Mouse (Mus musculus): ENCODE measurements around the gene Tspan4. TPM values are rescaled to one million over a fixed set of nuclear protein-coding genes. Genes with fewer than 3 reads are reported as not detected.

Gene Tspan4
- polyA plus RNA-seq, 1 experiment from 2014 or later: 91.2 TPM

DNA sequence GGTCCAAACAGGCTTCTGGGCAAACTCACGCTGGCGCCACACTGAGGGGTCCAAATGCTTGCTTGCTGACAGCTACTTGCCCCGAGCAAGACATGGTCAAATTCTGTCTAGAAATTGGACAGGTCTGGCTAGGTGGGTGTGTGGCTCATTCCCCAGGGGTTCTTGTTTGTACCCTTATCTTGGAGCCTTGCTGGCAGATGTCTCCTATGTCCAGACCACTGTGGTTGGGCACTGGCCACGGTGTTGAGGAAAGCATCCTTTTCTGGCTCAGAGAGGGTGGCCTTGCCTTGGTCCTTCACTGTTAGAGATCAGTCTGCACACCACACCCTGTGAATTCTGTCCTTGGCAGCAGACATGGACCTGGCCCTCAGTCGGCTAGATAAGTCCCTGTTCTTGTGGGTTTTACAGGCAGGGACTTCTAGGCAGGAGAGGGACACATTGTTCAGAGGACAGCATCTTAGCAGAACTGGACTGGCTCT, 3.3 kb downstream of the Tspan4 start:
- peak overlapping the region; percentile 99 for H3K27ac ChIP-seq (ENCODE audit: low read length)
- 51% methylated on average over 5 of the region's 5 CpGs for whole genome bisulfite sequencing
- no peaks in the 10 kb centered on the region for H3K36me3 ChIP-seq (ENCODE audit: control insufficient read depth, insufficient read depth, low read length)
- ATAC-seq (ENCODE audit: low read depth): no peak
- peaks cover 4% of the 10 kb centered on the region for H3K27me3 ChIP-seq (ENCODE audit: control insufficient read depth, insufficient read depth, low read depth, low read length)
- H3K4me2 ChIP-seq (ENCODE audit: low read depth, low read length): peak overlapping the region; percentile 94
- no peak overlapping the region for H3K4me3 ChIP-seq (ENCODE audit: low read length)
- peak overlapping the region; percentile 61 for H3K9ac ChIP-seq (ENCODE audit: low read length)
- peaks cover 59% of the 10 kb centered on the region for H3K4me1 ChIP-seq (replicated peaks; ENCODE audit: control insufficient read depth, insufficient read depth, low read length)
- no peaks in the 10 kb centered on the region for H3K9me3 ChIP-seq (ENCODE audit: control insufficient read depth, low read length)

DNA sequence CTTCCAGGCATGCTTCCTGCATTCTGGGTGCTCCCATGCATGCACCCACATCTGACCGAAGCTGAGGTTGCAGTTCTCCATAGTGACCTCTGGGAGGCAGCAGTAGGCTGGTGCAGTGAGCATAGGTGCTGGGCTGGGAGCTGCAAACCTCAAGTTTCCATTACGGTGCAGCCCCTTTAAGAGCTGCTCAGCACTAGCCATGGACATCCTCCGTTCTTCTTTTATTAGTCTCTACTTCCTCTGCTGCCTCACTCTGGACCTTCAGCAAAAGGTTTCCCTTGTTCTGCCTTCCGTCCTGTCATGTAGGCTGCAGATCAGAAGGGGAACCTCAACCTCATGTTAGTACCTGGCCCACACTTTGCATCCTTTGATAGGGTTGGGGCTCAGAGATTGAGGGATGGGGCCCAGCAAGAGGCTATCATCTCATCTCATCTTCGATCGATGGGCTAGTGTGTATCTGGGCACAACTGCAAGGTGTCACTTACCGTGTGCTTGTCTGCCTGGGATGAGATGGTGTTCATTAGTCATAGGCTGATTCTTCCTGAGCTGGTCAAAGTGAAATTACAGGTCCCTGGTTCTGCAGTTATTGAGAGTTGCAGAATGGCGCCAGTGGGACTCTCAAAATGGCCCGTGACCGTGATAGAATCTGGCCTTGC, 5.9 kb downstream of the Tspan4 start:
- Histone ChIP-seq H3K4me3 (ENCODE audit: low read length) (peak overlapping the region; percentile 12; the same call in 1 of the 2 replicates), H3K9me3 (ENCODE audit: control insufficient read depth, low read length) (no peaks in the 10 kb centered on the region), H3K27me3 (ENCODE audit: control insufficient read depth, insufficient read depth, low read depth, low read length) (peaks cover 4% of the 10 kb centered on the region), H3K9ac (ENCODE audit: low read length) (peak overlapping the region; percentile 65; the same call in 1 of the 2 replicates), H3K4me2 (ENCODE audit: low read depth, low read length) (peak overlapping the region; percentile 98), H3K4me1 (replicated peaks; ENCODE audit: control insufficient read depth, insufficient read depth, low read length) (peaks cover 41% of the 10 kb centered on the region), H3K27ac (ENCODE audit: low read length) (no peak overlapping the region), H3K36me3 (ENCODE audit: control insufficient read depth, insufficient read depth, low read length) (no peaks in the 10 kb centered on the region)
- ATAC-seq (ENCODE audit: low read depth): no peak
- WGBS: 9% methylated on average over 10 of the region's 10 CpGs

DNA sequence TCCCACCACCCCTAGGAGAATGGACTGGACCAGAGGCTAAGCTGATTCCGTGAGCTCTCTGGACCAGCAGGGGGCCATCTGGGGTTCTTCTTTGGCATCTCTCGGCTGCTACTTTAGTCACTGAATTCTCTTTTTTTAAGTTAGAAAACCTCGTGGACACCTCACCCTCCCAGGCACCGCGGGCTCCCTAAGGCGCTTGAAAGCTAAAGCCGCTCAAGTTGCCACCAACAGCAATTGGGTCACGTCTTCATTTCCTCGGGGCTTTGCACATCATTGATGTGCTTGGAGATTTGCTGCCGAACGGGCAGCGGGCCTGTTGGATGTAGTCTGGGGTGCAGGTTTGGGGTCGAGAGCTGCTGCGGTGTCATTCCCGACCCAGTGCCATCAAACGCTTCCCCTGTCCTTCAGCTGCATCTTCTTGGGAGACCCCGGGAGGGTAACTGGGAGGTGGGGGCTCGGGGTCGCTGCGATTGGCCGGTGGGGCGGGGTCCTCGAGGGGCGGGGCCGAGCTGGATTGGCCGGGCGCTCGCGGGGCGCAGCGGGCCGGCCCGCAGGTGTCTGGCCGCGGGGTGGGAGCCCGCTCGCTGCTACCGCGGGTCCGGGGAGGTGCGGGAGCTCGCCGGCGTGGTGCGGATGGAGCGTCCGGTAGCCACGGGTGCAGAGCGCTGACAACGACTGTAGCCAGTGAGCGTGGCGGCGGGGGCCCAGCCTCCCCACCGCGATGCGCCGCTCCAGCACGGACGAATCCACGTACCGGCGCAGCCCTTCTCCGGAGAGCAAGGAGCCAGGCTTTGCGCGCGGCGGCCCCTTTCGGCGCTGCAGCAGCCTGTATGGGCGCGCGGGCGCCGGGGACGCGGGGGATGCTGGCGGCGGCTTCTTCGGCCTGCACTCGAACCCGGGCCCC, 6.7 kb downstream of the Tspan4 start:
- Histone ChIP-seq H3K4me3 (ENCODE audit: low read length) (peak overlapping the region; percentile 57), H3K27ac (ENCODE audit: low read length) (no peak overlapping the region), H3K4me2 (ENCODE audit: low read depth, low read length) (peak overlapping the region; percentile 98), H3K9me3 (ENCODE audit: control insufficient read depth, low read length) (no peaks in the 10 kb centered on the region), H3K36me3 (ENCODE audit: control insufficient read depth, insufficient read depth, low read length) (no peaks in the 10 kb centered on the region), H3K27me3 (ENCODE audit: control insufficient read depth, insufficient read depth, low read depth, low read length) (peaks cover 4% of the 10 kb centered on the region), H3K9ac (ENCODE audit: low read length) (peak overlapping the region; percentile 65), H3K4me1 (replicated peaks; ENCODE audit: control insufficient read depth, insufficient read depth, low read length) (peaks cover 38% of the 10 kb centered on the region)
- WGBS: under 1% methylated on average over 71 of the region's 81 CpGs
- 0 out of 2 replicates have a peak, but pooled peaks have one; percentile 9 for ATAC-seq (ENCODE audit: low read depth)

DNA sequence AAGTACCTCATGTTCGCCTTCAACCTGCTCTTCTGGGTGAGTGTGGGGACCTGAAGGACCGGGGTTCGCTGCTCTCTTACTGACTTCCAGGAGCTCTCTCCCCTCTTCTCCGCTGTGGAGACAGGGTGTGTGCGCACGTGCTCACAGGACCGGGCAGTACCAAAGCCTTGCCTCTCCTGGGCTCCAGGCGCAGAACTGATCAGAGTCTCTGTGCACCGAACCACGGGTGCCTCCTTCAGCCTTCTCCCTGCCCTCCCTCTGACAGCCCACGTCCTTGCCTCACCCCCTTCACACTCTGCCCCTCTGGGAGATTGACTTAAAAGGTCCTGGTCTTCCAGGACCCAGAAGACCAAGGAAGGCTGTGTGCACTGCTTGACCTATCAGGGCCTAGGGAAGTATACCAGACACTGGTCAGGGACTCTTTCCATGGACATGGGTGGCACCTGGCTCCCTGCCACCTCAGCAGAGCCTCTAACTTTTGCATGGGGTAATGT, 7.5 kb downstream of the Tspan4 start:
- ATAC-seq (ENCODE audit: low read depth): no peak
- peak overlapping the region; percentile 98 for H3K4me2 ChIP-seq (ENCODE audit: low read depth, low read length)
- no peaks in the 10 kb centered on the region for H3K9me3 ChIP-seq (ENCODE audit: control insufficient read depth, low read length)
- peaks cover 29% of the 10 kb centered on the region for H3K4me1 ChIP-seq (replicated peaks; ENCODE audit: control insufficient read depth, insufficient read depth, low read length)
- H3K27ac ChIP-seq (ENCODE audit: low read length): no peak overlapping the region
- 25% methylated on average over 11 of the region's 11 CpGs for WGBS
- H3K27me3 ChIP-seq (ENCODE audit: control insufficient read depth, insufficient read depth, low read depth, low read length): peaks cover 4% of the 10 kb centered on the region
- no peaks in the 10 kb centered on the region for H3K36me3 ChIP-seq (ENCODE audit: control insufficient read depth, insufficient read depth, low read length)
- H3K4me3 ChIP-seq (ENCODE audit: low read length): peak overlapping the region; percentile 57
- peak overlapping the region; percentile 65 for H3K9ac ChIP-seq (ENCODE audit: low read length)

DNA sequence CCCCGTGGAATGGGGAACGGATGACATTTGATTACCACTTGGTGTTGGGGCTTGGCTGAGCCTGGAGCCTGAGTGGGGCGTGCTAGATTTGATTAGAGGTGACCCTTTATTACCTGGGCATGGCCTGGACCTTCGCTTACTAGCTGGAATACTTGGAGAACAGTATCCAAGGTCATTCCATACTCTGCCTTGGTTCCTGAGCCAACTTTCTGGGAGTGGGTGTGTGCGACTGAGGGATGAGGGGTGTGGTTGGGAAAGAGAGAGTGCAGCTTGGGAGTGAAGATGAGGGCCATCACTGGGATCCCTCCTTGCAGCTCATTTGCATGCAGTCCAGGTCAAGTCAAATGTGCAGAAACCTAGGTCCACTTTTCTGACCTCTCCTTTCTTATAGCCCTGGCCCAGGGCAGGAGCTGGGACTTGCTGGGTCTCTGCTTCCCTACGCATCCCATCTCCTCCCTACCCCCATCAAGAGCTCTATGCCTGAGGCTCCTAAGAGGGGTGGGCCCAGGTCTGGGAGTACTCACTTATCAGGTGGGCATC, 8.1 kb downstream of the Tspan4 start:
- ATAC-seq (ENCODE audit: low read depth): no peak
- no peak overlapping the region for H3K27ac ChIP-seq (ENCODE audit: low read length)
- no peaks in the 10 kb centered on the region for H3K36me3 ChIP-seq (ENCODE audit: control insufficient read depth, insufficient read depth, low read length)
- H3K27me3 ChIP-seq (ENCODE audit: control insufficient read depth, insufficient read depth, low read depth, low read length): peaks cover 4% of the 10 kb centered on the region
- peaks cover 23% of the 10 kb centered on the region for H3K4me1 ChIP-seq (replicated peaks; ENCODE audit: control insufficient read depth, insufficient read depth, low read length)
- H3K4me2 ChIP-seq (ENCODE audit: low read depth, low read length): no peak overlapping the region
- H3K9me3 ChIP-seq (ENCODE audit: control insufficient read depth, low read length): no peaks in the 10 kb centered on the region
- H3K9ac ChIP-seq (ENCODE audit: low read length): no peak overlapping the region
- 82% methylated on average over 6 of the region's 6 CpGs for WGBS
- no peak overlapping the region for H3K4me3 ChIP-seq (ENCODE audit: low read length)

DNA sequence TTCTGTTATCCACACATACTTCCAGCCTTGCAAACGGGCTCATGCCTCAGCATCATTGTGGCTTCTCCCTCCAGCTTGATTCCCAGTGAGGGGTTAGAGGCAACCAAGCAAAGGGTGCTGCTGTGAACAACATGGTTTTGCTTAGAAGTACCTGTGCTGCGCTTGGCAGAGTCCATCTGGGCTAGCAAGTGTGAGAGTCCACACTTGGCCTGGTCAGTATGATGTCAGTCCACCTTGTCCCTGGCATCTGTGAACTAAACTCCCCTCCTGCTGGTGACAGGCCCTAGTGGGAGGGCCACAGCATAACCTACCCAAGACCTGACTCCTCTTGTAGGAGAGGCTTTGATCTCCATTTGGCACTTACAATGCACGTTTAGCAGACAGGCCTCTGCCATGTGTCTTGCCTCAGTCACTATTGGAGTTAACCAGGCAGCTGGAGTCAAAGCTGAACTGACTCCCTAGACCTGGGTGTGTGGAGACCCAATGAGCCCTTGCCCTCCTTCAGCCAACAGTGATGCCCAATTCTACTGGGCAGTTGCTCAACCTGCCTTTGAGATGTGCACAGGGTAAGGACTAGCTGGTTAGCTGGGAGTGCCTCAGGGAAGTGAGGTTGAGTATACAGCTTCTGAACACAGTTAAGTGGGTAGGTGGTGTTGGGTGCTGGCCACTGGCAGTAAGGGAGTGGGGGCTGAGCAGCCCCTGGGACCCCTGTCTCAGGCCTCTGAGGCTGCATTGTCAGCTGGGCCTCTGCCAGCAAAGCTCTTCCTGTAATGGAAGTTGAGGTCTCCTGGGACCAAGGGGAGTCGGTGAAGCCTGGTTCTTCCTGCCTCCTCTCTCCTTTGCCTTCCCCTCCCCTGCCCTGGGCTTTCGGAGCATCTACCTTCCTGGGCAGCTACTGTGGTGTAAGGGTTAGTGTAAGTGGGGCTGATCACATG, 9.4 kb downstream of the Tspan4 start:
- Histone ChIP-seq H3K9ac (ENCODE audit: low read length) (no peak overlapping the region), H3K4me3 (ENCODE audit: low read length) (no peak overlapping the region), H3K4me2 (ENCODE audit: low read depth, low read length) (no peak overlapping the region), H3K9me3 (ENCODE audit: control insufficient read depth, low read length) (no peaks in the 10 kb centered on the region), H3K27ac (ENCODE audit: low read length) (no peak overlapping the region), H3K4me1 (replicated peaks; ENCODE audit: control insufficient read depth, insufficient read depth, low read length) (peaks cover 19% of the 10 kb centered on the region), H3K27me3 (ENCODE audit: control insufficient read depth, insufficient read depth, low read depth, low read length) (peaks cover 4% of the 10 kb centered on the region), H3K36me3 (ENCODE audit: control insufficient read depth, insufficient read depth, low read length) (no peaks in the 10 kb centered on the region)
- 68% methylated on average over 5 of the region's 5 CpGs for WGBS
- ATAC-seq (ENCODE audit: low read depth): no peak

DNA sequence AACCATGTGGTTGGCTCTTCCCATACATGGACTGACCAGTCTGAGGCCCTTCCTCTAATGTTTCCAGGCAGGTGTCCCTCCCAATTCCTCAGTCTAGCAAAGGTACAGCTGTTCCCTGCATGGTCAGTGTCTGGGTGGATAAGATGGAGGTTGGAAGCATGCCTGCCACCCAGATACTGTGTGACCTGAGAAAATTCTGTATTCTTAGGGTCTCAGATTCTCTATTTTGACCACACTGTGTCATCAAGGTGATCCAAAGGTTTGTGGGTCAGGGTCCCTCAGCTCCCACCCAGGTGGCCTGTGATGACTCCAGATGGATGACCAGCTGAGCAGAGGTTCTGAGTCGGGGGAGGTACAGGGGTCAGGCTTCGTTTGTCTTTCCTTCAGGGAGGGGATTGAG, 10.1 kb downstream of the Tspan4 start:
- H3K9me3 ChIP-seq (ENCODE audit: control insufficient read depth, low read length): no peaks in the 10 kb centered on the region
- H3K4me3 ChIP-seq (ENCODE audit: low read length): no peak overlapping the region
- peaks cover 19% of the 10 kb centered on the region for H3K4me1 ChIP-seq (replicated peaks; ENCODE audit: control insufficient read depth, insufficient read depth, low read length)
- no peak overlapping the region for H3K27ac ChIP-seq (ENCODE audit: low read length)
- H3K9ac ChIP-seq (ENCODE audit: low read length): no peak overlapping the region
- H3K36me3 ChIP-seq (ENCODE audit: control insufficient read depth, insufficient read depth, low read length): no peaks in the 10 kb centered on the region
- WGBS: 61% methylated on average over 2 of the region's 2 CpGs
- ATAC-seq (ENCODE audit: low read depth): no peak
- H3K27me3 ChIP-seq (ENCODE audit: control insufficient read depth, insufficient read depth, low read depth, low read length): peaks cover 4% of the 10 kb centered on the region
- no peak overlapping the region for H3K4me2 ChIP-seq (ENCODE audit: low read depth, low read length)

DNA sequence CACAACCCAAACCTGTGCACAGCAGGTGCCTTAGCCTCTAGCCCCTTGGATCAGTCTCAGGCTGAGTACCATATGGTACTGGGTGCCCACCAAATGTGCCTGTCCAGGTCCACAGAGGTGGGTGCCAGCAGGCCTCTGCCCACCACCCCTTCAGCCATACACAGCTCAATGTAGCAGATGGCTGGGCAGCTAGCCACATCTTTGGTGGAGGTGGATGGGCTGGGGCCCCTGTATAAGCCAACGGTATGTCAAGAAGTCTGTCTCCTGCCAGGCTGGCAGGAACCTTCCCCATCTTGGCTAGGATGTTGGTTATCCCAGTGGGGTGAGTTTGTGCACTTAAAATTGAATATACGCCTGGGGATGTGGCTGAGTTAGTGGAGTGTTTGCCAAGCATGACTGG, 10.6 kb downstream of the Tspan4 start:
- Histone ChIP-seq H3K27me3 (ENCODE audit: control insufficient read depth, insufficient read depth, low read depth, low read length) (peaks cover 4% of the 10 kb centered on the region), H3K4me1 (replicated peaks; ENCODE audit: control insufficient read depth, insufficient read depth, low read length) (peaks cover 19% of the 10 kb centered on the region), H3K36me3 (ENCODE audit: control insufficient read depth, insufficient read depth, low read length) (no peaks in the 10 kb centered on the region), H3K4me2 (ENCODE audit: low read depth, low read length) (no peak overlapping the region), H3K27ac (ENCODE audit: low read length) (no peak overlapping the region), H3K9me3 (ENCODE audit: control insufficient read depth, low read length) (no peaks in the 10 kb centered on the region), H3K9ac (ENCODE audit: low read length) (no peak overlapping the region), H3K4me3 (ENCODE audit: low read length) (no peak overlapping the region)
- ATAC-seq (ENCODE audit: low read depth): no peak
- WGBS: 72% methylated on average over 2 of the region's 2 CpGs
